Mouse (Mus musculus) G1E (cell line): Measurements from ENCODE around the gene Dusp13.

Experiments used
- CTCF ChIP-seq: IDR thresholded peaks from 2 replicates; pipeline ENCODE4 v1.5.1; 2012; ENCODE audit warnings: low read depth, low read length, inconsistent platforms, mixed read lengths
- GATA1 ChIP-seq: IDR thresholded peaks from 2 replicates; pipeline ENCODE4 v1.6.1; 2012; ENCODE audit warnings: borderline replicate concordance, low read length, inconsistent platforms, mixed read lengths
- GATA2 ChIP-seq: IDR thresholded peaks from 2 replicates; pipeline ENCODE4 v1.6.1; 2012; ENCODE audit warnings: low read depth, low read length, inconsistent platforms, borderline replicate concordance

GRCm38 (mm10) chr14:21752411-21752810 lies 1.4 kb upstream of the Dusp13 start:
- no peak for TF ChIP-seq CTCF
- TF ChIP-seq GATA1 = no peak
- no peak for TF ChIP-seq GATA2
